20 mouse cellular contexts compared by ENCODE assay signal in the genomic region with DNA sequence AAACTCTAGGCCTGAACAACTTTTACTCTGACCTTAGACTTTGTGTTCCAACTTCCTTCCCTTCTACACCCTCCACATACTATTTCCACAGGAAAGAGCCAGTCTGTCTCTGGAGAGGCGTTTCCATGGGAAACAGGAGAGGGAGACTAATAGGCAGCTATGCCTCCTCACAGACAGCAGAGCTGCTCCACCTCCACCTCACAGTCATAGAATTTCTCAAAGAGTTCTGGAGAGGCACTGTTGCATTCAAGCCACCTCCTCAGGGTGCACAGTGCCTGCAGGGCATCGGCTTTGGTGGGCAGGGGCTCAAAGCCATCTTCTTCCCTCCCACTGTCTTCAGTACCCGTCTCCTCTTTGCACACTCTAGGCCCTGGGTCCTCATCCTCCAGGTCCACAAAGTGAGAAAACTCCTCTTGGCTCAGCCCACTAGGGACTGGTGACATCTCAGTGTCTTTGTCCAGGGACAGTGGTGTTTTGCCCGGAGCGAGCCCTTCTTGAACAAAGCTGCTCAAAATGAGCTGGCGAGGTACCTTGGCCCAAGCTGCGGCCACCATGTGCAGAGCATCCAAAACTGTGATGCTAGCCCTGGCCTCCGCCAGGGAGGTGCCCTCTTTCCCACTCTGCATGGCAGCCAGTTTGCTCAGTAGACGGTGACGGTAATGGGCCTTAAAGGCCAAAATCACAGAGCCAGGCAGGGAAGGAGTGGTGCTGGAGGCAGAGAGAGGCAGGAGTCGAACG. TPM values are rescaled to one million over a fixed set of nuclear protein-coding genes. Genes with fewer than 3 reads are reported as not detected.
A peak's percentile ranks its signal among the peaks of the same experiment; 100 is the strongest.
DNase-seq lines count a peak whose midpoint lies in the region; ATAC-seq and TF ChIP-seq lines count a peak whose summit lies in the region.
"Had no signal": no experiment of that assay in that cellular context is flagged by ENCODE, and none has a peak within 500 bp of the region (broad histone marks: within the 10 kb centered on the region; RNA-seq: fewer than 3 reads in every experiment).

No protein-coding gene starts in this region.

- H3K36me3 ChIP-seq in forebrain, embryonic 13.5 days (ENCODE audit: poor library complexity, severe bottlenecking) = peaks cover 27% of the 10 kb centered on the region
- H3K36me3 ChIP-seq in forebrain, embryonic 15.5 days = peaks cover 11% of the 10 kb centered on the region
- peaks cover 6% of the 10 kb centered on the region; the same call in 1 of the 2 replicates for H3K36me3 ChIP-seq in heart, embryonic 16.5 days (ENCODE audit: control insufficient read depth, insufficient read depth)
- H3K36me3 ChIP-seq in midbrain, embryonic 10.5 days = peaks cover 37% of the 10 kb centered on the region
- peaks cover 17% of the 10 kb centered on the region for H3K36me3 ChIP-seq in midbrain, embryonic 14.5 days (ENCODE audit: control insufficient read depth, insufficient read depth, low read length)
- H3K36me3 ChIP-seq in myocyte (ENCODE audit: control insufficient read depth, insufficient read depth) = peaks cover 13% of the 10 kb centered on the region

- no peak for ATAC-seq in forebrain, embryonic 13.5 days
- ATAC-seq in forebrain, embryonic 15.5 days (replicated peaks) = no peak
- ATAC-seq in heart, embryonic 16.5 days (replicated peaks; ENCODE audit: extremely low read depth, insufficient read depth, low FRiP score) = no peak
- ATAC-seq in midbrain, embryonic 14.5 days (ENCODE audit: low FRiP score, low TSS enrichment) = no peak

- no peaks in the 10 kb centered on the region for H3K27me3 ChIP-seq in forebrain, embryonic 13.5 days
- no peaks in the 10 kb centered on the region for H3K27me3 ChIP-seq in forebrain, embryonic 15.5 days
- no peaks in the 10 kb centered on the region for H3K27me3 ChIP-seq in heart, embryonic 16.5 days (ENCODE audit: control insufficient read depth, insufficient read depth, low read length)
- H3K27me3 ChIP-seq in midbrain, embryonic 10.5 days (ENCODE audit: low read depth, poor library complexity, severe bottlenecking) = no peaks in the 10 kb centered on the region
- H3K27me3 ChIP-seq in midbrain, embryonic 14.5 days (ENCODE audit: control insufficient read depth, insufficient read depth, low read length) = no peaks in the 10 kb centered on the region
- H3K27me3 ChIP-seq in myocyte (ENCODE audit: control insufficient read depth, insufficient read depth, insufficient read length) = no peaks in the 10 kb centered on the region
- H3K27me3 ChIP-seq: embryonic facial prominence, embryonic 12.5 days; limb, embryonic 15.5 days had no signal

- no peak overlapping the region for H3ac ChIP-seq in myocyte (ENCODE audit: control insufficient read depth, insufficient read length)

- H3K79me2 ChIP-seq in myocyte (ENCODE audit: control insufficient read depth, insufficient read depth) = no peaks in the 10 kb centered on the region

- H3K27ac ChIP-seq in forebrain, embryonic 13.5 days = no peak overlapping the region
- H3K27ac ChIP-seq in forebrain, embryonic 15.5 days (replicated peaks) = no peak overlapping the region
- H3K27ac ChIP-seq in heart, embryonic 16.5 days (ENCODE audit: low read length) = 0 out of 2 replicates have a peak overlapping the region, but pooled peaks have one; percentile 42
- no peak overlapping the region for H3K27ac ChIP-seq in midbrain, embryonic 10.5 days (replicated peaks)
- no peak overlapping the region for H3K27ac ChIP-seq in midbrain, embryonic 14.5 days (replicated peaks; ENCODE audit: low read depth, low read length)
- H3K27ac ChIP-seq: embryonic facial prominence, embryonic 12.5 days; limb, embryonic 15.5 days had no signal

- no peak overlapping the region for H3K4me3 ChIP-seq in forebrain, embryonic 13.5 days
- no peak overlapping the region for H3K4me3 ChIP-seq in forebrain, embryonic 15.5 days
- no peak overlapping the region for H3K4me3 ChIP-seq in heart, embryonic 16.5 days (ENCODE audit: low read length)
- H3K4me3 ChIP-seq in midbrain, embryonic 10.5 days = peak overlapping the region; percentile 69; the same call in 1 of the 2 replicates
- no peak overlapping the region for H3K4me3 ChIP-seq in midbrain, embryonic 14.5 days (replicated peaks; ENCODE audit: low read depth, low read length)
- H3K4me3 ChIP-seq in myocyte = no peak overlapping the region
- H3K4me3 ChIP-seq: embryonic facial prominence, embryonic 12.5 days; limb, embryonic 15.5 days had no signal

- peaks cover 37% of the 10 kb centered on the region for H3K4me1 ChIP-seq in forebrain, embryonic 13.5 days
- H3K4me1 ChIP-seq in forebrain, embryonic 15.5 days = peaks cover 30% of the 10 kb centered on the region
- H3K4me1 ChIP-seq in heart, embryonic 16.5 days (ENCODE audit: control insufficient read depth, insufficient read depth, low read length) = peaks cover 7% of the 10 kb centered on the region
- H3K4me1 ChIP-seq in midbrain, embryonic 10.5 days = peaks cover 32% of the 10 kb centered on the region
- H3K4me1 ChIP-seq in midbrain, embryonic 14.5 days (ENCODE audit: control insufficient read depth, insufficient read depth, low read length) = peaks cover 19% of the 10 kb centered on the region

- no peaks in the 10 kb centered on the region for H3K9me3 ChIP-seq in forebrain, embryonic 13.5 days (replicated peaks)
- no peaks in the 10 kb centered on the region for H3K9me3 ChIP-seq in forebrain, embryonic 15.5 days
- H3K9me3 ChIP-seq in heart, embryonic 16.5 days (replicated peaks; ENCODE audit: control insufficient read depth, low read length) = no peaks in the 10 kb centered on the region
- no peaks in the 10 kb centered on the region for H3K9me3 ChIP-seq in midbrain, embryonic 10.5 days (replicated peaks)
- no peaks in the 10 kb centered on the region for H3K9me3 ChIP-seq in midbrain, embryonic 14.5 days (ENCODE audit: control insufficient read depth, low read length)
- H3K9me3 ChIP-seq: embryonic facial prominence, embryonic 12.5 days; limb, embryonic 15.5 days had no signal

- no peak for DNase-seq in heart, postnatal 10 days
- DNase-seq in midbrain, embryonic 10.5 days (ENCODE audit: low spot score) = no peak
- DNase-seq in midbrain, embryonic 14.5 days = no peak
- no peak for DNase-seq in thymus, adult 18-20 months
- DNase-seq: adrenal gland, adult 2 months; cerebellum, adult 2 months; gastrocnemius, postnatal 25 days; kidney, adult 18-20 months; kidney, postnatal 4 days; lung, adult 18-20 months; lung, postnatal 36 days; spleen, adult 18-20 months; thymus, adult 2 months had no signal

- 93% methylated on average over 12 of the region's 12 CpGs for WGBS in forebrain, embryonic 13.5 days
- 94% methylated on average over 12 of the region's 12 CpGs for whole genome bisulfite sequencing in forebrain, embryonic 15.5 days
- WGBS in heart, embryonic 16.5 days = 90% methylated on average over 12 of the region's 12 CpGs
- 94% methylated on average over 12 of the region's 12 CpGs for WGBS in midbrain, embryonic 10.5 days
- 96% methylated on average over 12 of the region's 12 CpGs for WGBS in midbrain, embryonic 14.5 days

- no peak for TF ChIP-seq POLR2A in myocyte (IDR thresholded peaks at IDR 0.05; ENCODE audit: insufficient read length, low read depth)

- intact Hi-C loops in heart, postnatal 10 days (cut with DNase I) = no loop called here

- no peak overlapping the region for H3K4me2 ChIP-seq in forebrain, embryonic 13.5 days
- no peak overlapping the region for H3K4me2 ChIP-seq in forebrain, embryonic 15.5 days (replicated peaks)
- H3K4me2 ChIP-seq in heart, embryonic 16.5 days (ENCODE audit: low read depth, low read length) = no peak overlapping the region
- H3K4me2 ChIP-seq in midbrain, embryonic 14.5 days (ENCODE audit: low read length) = no peak overlapping the region
- H3K4me2 ChIP-seq in myocyte (ENCODE audit: low read depth) = no peak overlapping the region
- H3K4me2 ChIP-seq: embryonic facial prominence, embryonic 12.5 days; limb, embryonic 15.5 days had no signal

- peak overlapping the region; percentile 17; the same call in 1 of the 2 replicates for H3K9ac ChIP-seq in forebrain, embryonic 13.5 days
- H3K9ac ChIP-seq in forebrain, embryonic 15.5 days (replicated peaks) = no peak overlapping the region
- no peak overlapping the region for H3K9ac ChIP-seq in heart, embryonic 16.5 days (ENCODE audit: low read length)
- no peak overlapping the region for H3K9ac ChIP-seq in midbrain, embryonic 14.5 days (replicated peaks; ENCODE audit: low read length)
- H3K9ac ChIP-seq: embryonic facial prominence, embryonic 12.5 days; limb, embryonic 15.5 days had no signal

RNA-seq across cellular contexts. Expression of a gene that starts 2.3 kb away (rescaled TPM):
- 13.1 and 15.5 TPM in 2 replicates for polyA plus RNA-seq in forebrain, embryonic 13.5 days (2015; fragmentation: Nextera tagmentation; extraction: Ambion mirVana)
- polyA plus RNA-seq in forebrain, embryonic 15.5 days (2015; fragmentation: Nextera tagmentation; extraction: Ambion mirVana) = 12.9 and 14.3 TPM in 2 replicates
- polyA plus RNA-seq in heart, embryonic 16.5 days (2015; fragmentation: Nextera tagmentation; extraction: Ambion mirVana) = 1.5 and 1.6 TPM in 2 replicates
- 1 to 10 TPM; 1.1 to 1.2 TPM for total RNA-seq in heart, postnatal 10 days (2021)
- 9.5 and 10.8 TPM in 2 replicates for polyA plus RNA-seq in midbrain, embryonic 10.5 days (2016; fragmentation: Nextera tagmentation; extraction: Ambion mirVana)
- polyA plus RNA-seq in midbrain, embryonic 14.5 days (2014; fragmentation: Nextera tagmentation; extraction: Ambion mirVana) = 9.9 and 10.8 TPM in 2 replicates
- 0.31 TPM for polyA plus RNA-seq in myocyte (2012; fragmentation: generic; extraction: Trizol)

RNA-seq across cellular contexts. Expression of a gene that starts 14.1 kb away (rescaled TPM):
- polyA plus RNA-seq in forebrain, embryonic 13.5 days (2015; fragmentation: Nextera tagmentation; extraction: Ambion mirVana) = 1.2 and 1.4 TPM in 2 replicates
- 1.2 and 1.7 TPM in 2 replicates for polyA plus RNA-seq in forebrain, embryonic 15.5 days (2015; fragmentation: Nextera tagmentation; extraction: Ambion mirVana)
- 4.6 and 5.0 TPM in 2 replicates for polyA plus RNA-seq in heart, embryonic 16.5 days (2015; fragmentation: Nextera tagmentation; extraction: Ambion mirVana)
- 1 to 10 TPM; 4.6 to 5.9 TPM for total RNA-seq in heart, postnatal 10 days (2021)
- 2.3 and 2.6 TPM in 2 replicates for polyA plus RNA-seq in midbrain, embryonic 10.5 days (2016; fragmentation: Nextera tagmentation; extraction: Ambion mirVana)
- polyA plus RNA-seq in midbrain, embryonic 14.5 days (2014; fragmentation: Nextera tagmentation; extraction: Ambion mirVana) = 0.73 and 1.2 TPM in 2 replicates
- polyA plus RNA-seq in myocyte (2012; fragmentation: generic; extraction: Trizol) = 5.2 TPM

RNA-seq across cellular contexts. Expression of a gene that starts 16.6 kb away (rescaled TPM):
- polyA plus RNA-seq in forebrain, embryonic 13.5 days (2015; fragmentation: Nextera tagmentation; extraction: Ambion mirVana) = 21.7 and 26.2 TPM in 2 replicates
- 19.5 and 23.3 TPM in 2 replicates for polyA plus RNA-seq in forebrain, embryonic 15.5 days (2015; fragmentation: Nextera tagmentation; extraction: Ambion mirVana)
- polyA plus RNA-seq in heart, embryonic 16.5 days (2015; fragmentation: Nextera tagmentation; extraction: Ambion mirVana) = 33.6 and 34.8 TPM in 2 replicates
- 10 to 100 TPM; 19.0 to 20.5 TPM for total RNA-seq in heart, postnatal 10 days (2021)
- 33.8 and 34.9 TPM in 2 replicates for polyA plus RNA-seq in midbrain, embryonic 10.5 days (2016; fragmentation: Nextera tagmentation; extraction: Ambion mirVana)
- 8.3 and 12.2 TPM in 2 replicates for polyA plus RNA-seq in midbrain, embryonic 14.5 days (2014; fragmentation: Nextera tagmentation; extraction: Ambion mirVana)
- polyA plus RNA-seq in myocyte (2012; fragmentation: generic; extraction: Trizol) = 22.3 TPM

RNA-seq across cellular contexts. Expression of a gene that starts 21.1 kb away (rescaled TPM):
- 147 and 169 TPM in 2 replicates for polyA plus RNA-seq in forebrain, embryonic 13.5 days (2015; fragmentation: Nextera tagmentation; extraction: Ambion mirVana)
- polyA plus RNA-seq in forebrain, embryonic 15.5 days (2015; fragmentation: Nextera tagmentation; extraction: Ambion mirVana) = 120 and 137 TPM in 2 replicates
- 97.5 and 103 TPM in 2 replicates for polyA plus RNA-seq in heart, embryonic 16.5 days (2015; fragmentation: Nextera tagmentation; extraction: Ambion mirVana)
- total RNA-seq in heart, postnatal 10 days (2021) = 100 to 1,000 TPM; 100 to 101 TPM
- 242 and 245 TPM in 2 replicates for polyA plus RNA-seq in midbrain, embryonic 10.5 days (2016; fragmentation: Nextera tagmentation; extraction: Ambion mirVana)
- 96.6 and 108 TPM in 2 replicates for polyA plus RNA-seq in midbrain, embryonic 14.5 days (2014; fragmentation: Nextera tagmentation; extraction: Ambion mirVana)
- 78.5 TPM for polyA plus RNA-seq in myocyte (2012; fragmentation: generic; extraction: Trizol)

RNA-seq across cellular contexts. Expression of a gene that starts 32.9 kb away (rescaled TPM):
- 4.2 and 4.6 TPM in 2 replicates for polyA plus RNA-seq in forebrain, embryonic 13.5 days (2015; fragmentation: Nextera tagmentation; extraction: Ambion mirVana)
- 9.1 and 10.1 TPM in 2 replicates for polyA plus RNA-seq in forebrain, embryonic 15.5 days (2015; fragmentation: Nextera tagmentation; extraction: Ambion mirVana)
- polyA plus RNA-seq in heart, embryonic 16.5 days (2015; fragmentation: Nextera tagmentation; extraction: Ambion mirVana) = 12.4 and 12.6 TPM in 2 replicates
- 10 to 100 TPM; 14.0 to 16.0 TPM for total RNA-seq in heart, postnatal 10 days (2021)
- polyA plus RNA-seq in midbrain, embryonic 10.5 days (2016; fragmentation: Nextera tagmentation; extraction: Ambion mirVana) = 1.8 and 2.2 TPM in 2 replicates
- polyA plus RNA-seq in midbrain, embryonic 14.5 days (2014; fragmentation: Nextera tagmentation; extraction: Ambion mirVana) = 12.3 and 16.2 TPM in 2 replicates
- polyA plus RNA-seq in myocyte (2012; fragmentation: generic; extraction: Trizol) = 16.2 TPM
- total RNA-seq: common myeloid progenitor, adult 5-6 weeks had no signal
